Mouse (Mus musculus): ENCODE data around the gene Ncan.

Gene Ncan

DNA sequence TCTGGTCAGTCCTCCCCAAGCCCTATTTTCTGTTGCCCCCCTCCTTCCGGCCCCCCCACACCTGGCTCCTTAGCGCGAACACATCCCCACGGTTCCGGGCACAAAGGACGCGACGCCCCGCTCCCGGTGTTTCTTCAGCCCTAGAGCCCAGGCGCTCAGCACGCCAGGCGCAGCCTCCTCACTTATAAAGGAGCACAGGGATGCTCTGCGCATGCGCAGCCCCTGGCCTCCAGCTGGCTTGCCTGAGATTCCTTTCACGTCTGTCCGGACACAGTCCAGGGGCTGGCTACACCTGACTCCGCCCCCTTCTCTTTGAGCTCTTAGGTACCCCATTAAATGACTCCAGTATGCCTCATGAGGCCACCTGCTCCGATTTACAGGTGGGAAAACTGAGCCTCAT lies at the start of gene Ncan:
TSS of gene Ncan (minus strand) at position 207 of the 400 bp plus-strand sequence.
- peak; percentile 88 for DNase-seq

- no peak for DNase-seq
Observed at GRCm38 (mm10) chr8:70170116-70170515, 49.4 kb upstream of the Ncan start.

DNA sequence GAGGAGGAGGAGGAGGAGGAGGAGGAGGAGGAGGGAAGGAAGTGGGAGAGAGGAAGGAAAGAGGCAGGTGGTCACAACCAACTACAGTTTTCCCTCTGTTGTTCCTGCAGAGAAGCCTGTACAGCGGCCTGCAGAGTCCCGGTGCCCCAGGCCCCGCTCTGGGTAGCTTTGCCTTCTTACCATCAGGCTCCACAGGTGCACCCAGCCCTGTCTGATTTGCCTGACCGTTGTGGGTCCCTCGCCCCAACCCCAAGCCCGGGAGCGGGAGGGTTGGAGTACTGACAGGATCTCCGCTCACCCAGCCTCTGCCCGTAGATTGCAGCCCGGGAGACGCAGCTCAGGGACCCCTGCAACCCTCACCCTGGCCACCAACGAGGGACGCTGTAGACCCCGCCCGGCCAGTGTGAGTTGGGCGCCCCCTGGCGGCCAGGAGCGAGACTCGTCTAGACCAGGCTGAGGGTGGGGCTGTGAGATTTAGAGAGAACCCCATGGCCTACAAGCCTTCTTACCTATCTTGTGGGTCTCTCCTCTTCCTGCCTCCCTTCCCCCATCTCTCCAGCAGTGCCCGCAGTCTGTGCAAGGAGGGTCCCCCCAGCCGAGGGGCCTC lies 45.9 kb upstream of the Ncan start:
- peak; percentile 29 for DNase-seq

GRCm38 (mm10) chr8:70163316-70163715 lies 42.6 kb upstream of the Ncan start:
- no peak for DNase-seq

GRCm38 (mm10) chr8:70160015-70160414 lies 39.3 kb upstream of the Ncan start:
- no peak for DNase-seq

GRCm38 (mm10) chr8:70159211-70159610 lies 38.5 kb upstream of the Ncan start:
- no peak for DNase-seq

DNA sequence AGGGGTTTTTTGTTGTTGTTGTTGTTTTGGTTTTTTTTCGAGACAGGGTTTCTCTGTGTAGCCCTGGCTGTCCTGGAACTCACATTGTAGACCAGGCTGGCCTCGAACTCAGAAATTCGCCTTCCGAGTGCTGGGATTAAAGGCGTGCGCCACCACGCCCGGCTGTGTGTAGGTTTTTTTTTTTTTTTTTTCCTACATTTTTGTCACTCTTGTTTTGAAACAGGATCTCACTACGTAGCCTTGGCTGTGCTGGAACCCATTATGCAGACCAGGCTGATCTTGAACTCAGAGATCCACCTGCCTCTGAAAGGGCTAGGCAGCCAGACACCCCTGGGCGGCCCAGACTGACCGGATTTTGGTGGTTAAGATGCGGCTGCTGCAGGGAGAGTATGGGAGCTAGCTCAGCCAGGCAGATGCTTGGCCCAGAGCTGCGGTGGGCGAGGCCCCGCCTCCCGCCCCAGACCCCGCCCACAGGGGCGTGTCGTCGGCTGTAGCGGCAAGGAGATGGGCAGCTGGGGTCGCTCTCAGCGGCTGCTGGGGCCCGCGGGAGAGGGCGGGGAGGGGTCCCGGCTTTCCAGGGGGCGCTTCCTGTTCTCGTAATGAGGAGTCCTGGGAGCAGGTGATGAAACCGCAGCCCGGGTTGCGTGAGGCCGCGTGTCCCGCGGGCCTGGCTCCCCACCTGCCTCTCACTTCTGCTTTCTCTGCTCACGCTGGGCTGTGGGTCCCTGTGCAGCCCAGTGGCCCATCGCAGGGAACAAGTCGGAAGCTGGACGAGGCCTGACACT lies 37.6 kb upstream of the Ncan start:
- peak; percentile 68 for DNase-seq

DNA sequence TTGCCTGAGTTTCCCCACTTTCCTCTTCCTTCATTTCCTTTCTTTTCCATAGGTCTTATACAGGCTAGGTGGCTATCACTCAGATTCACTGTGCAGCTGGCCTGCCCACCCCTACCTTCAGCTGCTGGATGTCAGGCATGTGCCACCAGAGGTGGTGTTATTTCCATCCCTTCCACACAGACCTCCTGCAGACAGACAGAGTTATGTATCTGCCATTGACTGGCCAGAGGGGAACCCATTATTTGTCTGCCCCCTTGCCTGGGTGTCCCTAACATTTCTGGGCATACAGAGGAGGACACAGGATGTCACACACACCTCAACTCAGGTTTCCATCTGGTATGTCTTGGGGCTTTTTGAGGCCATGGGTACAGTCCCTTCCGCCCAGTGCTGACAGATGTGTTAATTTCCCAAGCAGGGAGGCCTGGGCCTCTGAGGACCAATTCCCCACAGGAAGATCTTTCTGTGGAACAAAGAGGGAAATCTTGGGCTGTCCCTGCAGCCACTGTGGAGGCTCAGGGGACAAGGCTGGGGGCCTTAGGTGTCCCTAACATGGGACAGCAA lies 36.6 kb upstream of the Ncan start:
- DNase-seq: no peak

GRCm38 (mm10) chr8:70152537-70153257 lies 32.0 kb upstream of the Ncan start:
- peak; percentile 55 for DNase-seq

GRCm38 (mm10) chr8:70150158-70150557 lies 29.5 kb upstream of the Ncan start:
- DNase-seq: no peak

GRCm38 (mm10) chr8:70147678-70148607 lies 27.3 kb upstream of the Ncan start:
- DNase-seq: no peak

GRCm38 (mm10) chr8:70139981-70140380 lies 19.3 kb upstream of the Ncan start:
- no peak for DNase-seq

- DNase-seq: peak; percentile 99
Observed at GRCm38 (mm10) chr8:70139026-70139857, 18.6 kb upstream of the Ncan start, which contains the start of the genes Rfxank, Borcs8 and Mef2b. Gene Rfxank (minus strand): TSS chr8:70139154. Gene Borcs8 (plus strand): TSS chr8:70139499. Gene Mef2b (plus strand): TSS chr8:70139711.

GRCm38 (mm10) chr8:70137890-70138289 lies 17.2 kb upstream of the Ncan start:
- no peak for DNase-seq

DNA sequence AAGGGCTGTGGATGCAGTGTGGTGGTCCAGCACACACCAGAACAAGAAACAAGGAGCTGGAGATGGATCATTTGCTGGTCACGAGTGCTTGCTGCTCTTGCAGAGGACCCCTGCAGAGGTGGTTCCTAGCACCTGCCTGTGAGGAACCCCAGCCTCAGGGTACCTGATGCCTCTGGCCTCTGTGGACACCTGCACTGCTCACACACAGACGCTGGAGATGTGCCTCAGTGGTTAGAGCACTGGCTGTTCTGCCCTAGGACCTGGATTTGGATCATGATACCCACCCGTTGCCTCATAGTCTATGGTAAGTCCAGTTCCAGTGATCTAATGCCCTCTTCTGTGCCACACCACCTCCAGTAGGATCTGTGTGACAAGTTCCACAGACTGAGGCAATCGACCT lies 15.9 kb upstream of the Ncan start:
- DNase-seq: no peak

- no peak for DNase-seq
Observed at GRCm38 (mm10) chr8:70134931-70135330, 14.3 kb upstream of the Ncan start.

DNA sequence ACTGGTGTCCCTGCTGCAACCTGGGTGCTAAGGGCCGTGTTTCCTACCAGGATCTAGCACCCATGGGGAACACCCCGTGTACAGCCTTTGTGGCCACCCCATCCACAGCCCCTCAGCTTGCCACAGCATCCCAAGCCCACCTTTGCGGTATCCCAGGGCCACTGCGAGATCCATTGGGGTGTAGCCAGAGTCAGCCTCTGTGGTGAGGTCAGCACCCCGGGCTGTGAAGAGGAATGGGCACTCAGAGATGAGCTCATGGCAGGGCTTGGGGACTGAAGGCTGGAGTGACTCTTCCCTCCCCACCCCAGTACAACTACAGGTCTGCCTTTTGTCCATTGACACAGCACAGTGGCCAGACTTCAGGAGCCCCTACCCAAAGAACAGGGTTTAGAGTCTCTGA lies 13.4 kb upstream of the Ncan start:
- DNase-seq: no peak

DNA sequence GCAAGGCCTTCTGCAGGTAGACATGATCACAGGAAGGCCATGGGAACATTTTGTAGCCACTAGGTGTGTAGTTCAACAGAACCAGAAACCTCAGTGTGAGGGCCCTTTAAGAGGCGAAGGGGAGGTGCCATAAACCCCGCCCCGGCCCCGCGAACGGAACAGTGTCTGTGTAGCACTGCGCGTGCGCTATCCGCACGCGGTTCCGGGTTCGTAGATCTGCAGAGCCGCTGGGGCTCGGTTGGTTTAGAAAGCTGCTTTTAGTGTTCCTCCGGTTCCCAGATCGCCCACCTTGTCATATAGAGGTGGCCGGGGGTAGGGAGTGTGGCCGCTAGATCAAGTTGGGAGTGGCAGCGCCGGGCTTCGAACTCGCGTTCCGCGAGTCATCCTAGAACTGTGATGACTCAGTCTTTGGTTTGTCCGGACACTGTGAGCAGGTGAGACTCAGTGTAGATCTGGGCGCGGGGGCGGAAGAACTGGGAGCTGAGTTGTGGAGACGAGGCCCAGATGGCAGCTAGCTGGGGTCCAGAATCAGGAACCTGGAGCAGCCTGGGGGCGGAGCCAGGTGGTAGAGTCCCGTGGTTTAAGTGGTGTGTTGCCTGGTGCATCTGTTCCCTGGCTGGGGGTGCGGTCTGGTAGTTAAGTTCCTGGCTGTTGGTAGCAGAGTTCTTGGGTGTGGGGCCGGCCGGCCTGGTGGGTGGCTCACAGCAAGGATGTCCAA lies 10.7 kb upstream of the Ncan start, which contains the start of gene Nr2c2ap:
TSS of gene Nr2c2ap (plus strand) at position 168 of the 718 bp plus-strand sequence.
- DNase-seq: peak; percentile 83

GRCm38 (mm10) chr8:70130066-70130465 lies 9.4 kb upstream of the Ncan start:
- no peak for DNase-seq

- DNase-seq: peak; percentile 79
Observed at GRCm38 (mm10) chr8:70129309-70129952, 8.8 kb upstream of the Ncan start.

All from right cerebral cortex, adult 18-20 months (tissue).